Mouse (Mus musculus): ENCODE data around the gene Alkbh7.

Alkbh7 gene

DNA sequence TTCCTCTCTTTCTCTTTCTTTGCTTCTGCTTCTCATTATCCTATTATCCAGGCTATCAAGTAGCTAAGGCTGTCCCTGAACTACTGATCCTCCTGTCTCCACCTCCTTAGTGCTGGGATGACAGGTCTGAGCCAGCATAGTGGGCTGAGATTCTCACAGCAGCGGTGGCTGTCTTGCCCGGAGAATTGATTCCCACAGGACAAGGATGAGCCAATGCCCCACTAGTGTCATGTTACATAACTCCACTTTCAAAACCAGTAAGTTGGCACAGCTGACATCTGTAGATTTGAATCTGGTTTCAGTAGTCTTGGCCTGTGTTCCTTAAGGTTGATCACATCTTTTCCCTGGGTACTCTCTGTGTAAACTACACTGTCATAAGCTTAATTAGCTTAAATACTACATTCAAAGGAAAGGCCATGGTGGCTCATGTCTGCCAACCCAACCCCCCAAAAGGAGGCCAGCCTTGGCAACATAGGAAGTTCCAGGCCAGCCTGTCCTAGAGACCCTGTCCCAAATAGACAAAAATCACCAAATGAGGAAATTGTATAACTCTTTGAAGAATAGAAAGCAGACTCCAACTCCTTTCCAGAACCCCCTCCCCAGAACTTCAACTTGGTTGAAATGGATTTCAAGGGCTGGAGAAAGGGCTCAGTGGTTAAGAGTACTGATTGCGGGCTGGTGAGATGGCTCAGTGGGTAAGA lies 10.9 kb upstream of the Alkbh7 start:
- DNase-seq (ENCODE audit: low read depth, low spot score): no peak

DNA sequence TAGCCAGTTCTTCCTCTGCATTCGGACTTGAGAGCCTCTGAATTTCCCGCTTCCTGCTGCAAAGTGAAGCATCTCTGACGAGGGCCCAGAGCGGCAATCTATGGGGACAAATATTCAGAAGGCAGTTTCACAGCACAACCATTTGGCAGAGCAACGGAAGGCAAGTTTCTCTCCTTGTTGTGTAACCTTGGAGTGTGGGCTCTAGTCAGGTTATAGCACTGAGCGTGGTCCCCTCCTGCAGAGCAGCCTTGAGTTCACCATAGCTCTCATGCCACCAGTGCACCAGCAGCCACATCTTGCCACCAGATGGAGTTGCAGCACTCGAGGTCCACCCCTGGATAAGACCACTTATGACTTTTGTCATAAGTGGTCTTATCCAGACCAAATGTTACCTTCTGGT lies 8.7 kb upstream of the Alkbh7 start:
- DNase-seq (ENCODE audit: low read depth, low spot score): no peak

DNA sequence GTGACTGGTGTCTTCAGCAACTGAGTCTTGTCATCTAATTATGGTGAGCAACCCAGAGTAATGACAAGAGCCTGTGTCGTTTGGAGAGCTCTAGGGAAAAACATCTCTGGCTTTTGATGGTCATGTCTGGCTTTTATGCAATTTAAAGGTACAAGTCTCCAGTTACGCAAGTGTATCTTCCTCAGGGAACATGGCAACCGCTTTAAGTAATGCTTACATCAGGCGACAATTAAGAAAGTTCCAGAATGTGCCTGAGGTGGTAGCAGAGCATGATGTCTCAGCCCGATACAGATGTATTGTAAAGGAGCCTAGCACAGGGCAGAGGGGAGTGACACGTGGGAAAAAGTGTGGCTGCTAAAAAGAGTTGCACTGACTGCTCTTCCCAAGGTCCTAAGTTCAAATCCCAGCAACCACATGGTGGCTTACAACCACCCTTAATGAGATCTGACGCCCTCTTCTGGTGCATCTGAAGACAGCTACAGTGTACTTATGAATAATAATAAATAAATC lies 8.2 kb upstream of the Alkbh7 start:
- no peak for DNase-seq (ENCODE audit: low read depth, low spot score)

DNA sequence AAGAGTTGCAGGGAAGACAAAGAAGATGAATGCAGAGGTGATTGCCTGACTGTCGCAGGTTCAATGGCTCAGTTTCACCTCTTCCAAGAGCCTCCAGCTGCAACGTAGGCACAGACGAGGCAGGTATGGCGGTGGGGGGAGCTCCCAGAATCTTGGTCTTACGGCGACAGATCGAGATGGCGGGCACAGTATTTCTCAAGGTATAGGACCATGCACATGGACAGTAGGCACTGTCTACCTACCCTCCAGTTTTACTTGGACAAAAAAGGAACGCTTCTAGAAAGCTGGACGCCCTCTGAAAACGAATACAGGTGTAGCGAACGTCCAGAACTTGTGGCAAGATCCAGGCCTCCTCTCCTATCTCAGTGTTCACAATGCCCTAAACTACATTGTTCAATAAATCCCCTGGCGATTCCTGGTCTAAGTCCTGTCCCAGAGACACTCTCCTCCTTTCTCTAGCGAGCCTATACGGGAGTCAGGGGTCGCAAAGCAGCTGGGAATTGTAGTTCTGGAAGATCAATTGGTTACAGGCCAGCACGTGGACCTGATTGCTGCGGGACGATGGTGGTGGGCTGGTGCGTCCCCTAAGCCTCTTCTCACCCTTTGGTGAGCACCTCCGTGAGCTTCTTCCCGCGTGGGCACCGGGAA lies 7.5 kb upstream of the Alkbh7 start:
- no peak for DNase-seq (ENCODE audit: low read depth, low spot score)

DNA sequence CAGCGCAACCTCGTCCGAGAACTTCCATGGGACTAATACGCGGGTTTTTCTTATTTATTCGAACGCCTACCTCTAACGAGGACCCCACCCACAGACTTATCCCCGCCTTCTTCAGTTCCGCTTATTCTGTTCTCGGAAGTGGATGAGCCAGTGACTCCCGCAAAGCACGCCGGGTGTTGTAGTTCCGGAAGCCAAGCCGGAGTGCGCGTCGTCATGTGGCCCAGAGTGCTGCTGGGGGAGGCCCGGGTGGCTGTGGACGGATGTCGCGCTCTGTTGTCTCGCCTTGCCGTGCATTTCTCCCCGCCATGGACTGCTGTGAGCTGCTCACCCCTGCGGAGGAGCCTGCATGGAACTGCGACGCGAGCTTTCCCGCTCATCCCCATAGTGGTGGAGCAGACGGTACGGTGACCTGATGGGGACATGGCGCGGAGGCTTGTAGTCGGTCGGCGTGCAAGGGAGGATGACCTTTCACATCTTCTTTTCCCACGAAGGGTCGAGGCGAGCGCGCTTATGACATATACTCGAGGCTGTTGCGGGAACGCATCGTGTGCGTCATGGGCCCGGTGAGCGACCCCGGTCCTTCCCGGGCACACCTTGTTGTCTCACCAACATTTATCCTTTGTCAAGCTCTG lies 6.9 kb upstream of the Alkbh7 start, which contains the start of gene Clpp:
TSS of gene Clpp (plus strand) at position 191 of the 632 bp plus-strand sequence.
- DNase-seq (ENCODE audit: low read depth, low spot score): peak; percentile 97

DNA sequence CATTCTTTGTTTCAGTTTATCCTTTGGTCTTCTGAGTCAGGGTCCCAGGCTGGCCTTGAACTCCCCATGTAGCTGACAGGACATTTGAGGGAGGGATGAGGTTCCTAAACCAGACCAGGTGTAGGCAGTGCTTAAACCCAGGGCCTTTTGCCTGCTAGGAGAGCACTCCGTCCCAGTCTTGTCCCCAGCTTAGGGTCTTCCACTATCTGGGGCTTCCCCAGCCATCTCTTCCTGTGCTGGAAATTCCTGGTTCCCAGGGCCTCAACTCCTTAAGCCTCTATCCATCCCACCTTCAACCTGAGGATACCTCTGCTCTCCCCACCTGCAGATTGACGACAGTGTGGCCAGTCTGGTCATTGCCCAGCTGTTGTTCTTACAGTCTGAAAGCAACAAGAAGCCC lies 6.2 kb upstream of the Alkbh7 start:
- DNase-seq (ENCODE audit: low read depth, low spot score): no peak

DNA sequence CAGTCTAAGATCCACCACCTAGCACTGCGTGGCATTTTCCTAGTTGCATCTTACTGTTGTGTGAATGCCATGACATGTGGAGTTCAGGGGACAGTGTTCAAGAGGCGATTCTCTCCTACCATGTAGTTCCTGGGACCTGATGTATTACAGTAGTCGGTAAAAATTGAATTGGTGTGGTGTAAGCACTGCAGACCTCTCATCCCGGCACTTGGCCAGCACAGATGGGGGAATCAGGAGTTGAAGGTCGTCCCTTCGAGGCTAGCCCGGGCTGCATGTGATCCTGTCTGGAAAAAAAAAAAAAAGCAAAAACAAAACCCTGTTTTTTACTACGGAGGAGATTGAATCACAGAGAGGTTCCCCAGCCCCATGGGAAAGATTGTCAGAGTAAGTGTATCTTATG lies 2.1 kb upstream of the Alkbh7 start:
- DNase-seq (ENCODE audit: low read depth, low spot score): no peak

DNA sequence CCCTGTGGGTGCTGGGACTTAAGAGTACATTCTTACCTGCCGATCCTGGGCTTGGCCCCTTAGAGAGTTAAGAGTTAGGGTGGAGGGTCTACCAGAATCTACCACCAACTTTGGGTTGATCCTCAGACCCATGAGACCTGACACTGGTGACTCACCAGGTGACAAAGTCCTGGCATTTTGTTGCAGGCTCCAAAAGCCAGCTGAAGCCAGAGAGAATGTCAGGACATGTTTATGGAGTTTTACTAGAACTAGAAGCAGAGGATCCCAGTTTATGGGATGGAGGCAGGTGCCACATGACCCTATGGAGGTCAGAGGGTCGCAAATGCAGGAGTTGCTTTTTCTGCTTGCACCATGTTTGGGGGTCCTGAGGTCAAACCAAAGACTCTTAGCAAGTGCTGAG lies 633 bp upstream of the Alkbh7 start:
- DNase-seq (ENCODE audit: low read depth, low spot score): no peak

DNA sequence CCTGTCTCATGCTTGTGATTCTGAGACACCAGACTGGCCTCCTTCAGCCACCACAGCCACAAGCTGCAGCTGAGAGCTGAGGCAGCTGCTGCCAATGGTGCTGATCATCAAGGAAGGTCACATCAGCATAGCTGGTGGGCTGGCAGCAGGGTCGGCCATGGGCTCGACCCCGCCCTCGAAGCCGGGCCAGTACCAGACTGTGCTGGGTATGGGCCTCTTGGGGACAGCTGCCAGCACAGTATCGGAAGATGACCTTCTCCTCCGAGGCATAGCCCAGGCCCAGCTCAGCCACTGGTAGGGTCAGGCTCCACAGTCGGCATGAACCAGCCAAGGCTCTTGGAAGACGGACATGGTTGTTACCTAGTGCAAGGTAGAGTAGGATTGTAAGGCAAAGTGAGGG lies 2.3 kb downstream of the Alkbh7 start:
- no peak for DNase-seq (ENCODE audit: low read depth, low spot score)

DNA sequence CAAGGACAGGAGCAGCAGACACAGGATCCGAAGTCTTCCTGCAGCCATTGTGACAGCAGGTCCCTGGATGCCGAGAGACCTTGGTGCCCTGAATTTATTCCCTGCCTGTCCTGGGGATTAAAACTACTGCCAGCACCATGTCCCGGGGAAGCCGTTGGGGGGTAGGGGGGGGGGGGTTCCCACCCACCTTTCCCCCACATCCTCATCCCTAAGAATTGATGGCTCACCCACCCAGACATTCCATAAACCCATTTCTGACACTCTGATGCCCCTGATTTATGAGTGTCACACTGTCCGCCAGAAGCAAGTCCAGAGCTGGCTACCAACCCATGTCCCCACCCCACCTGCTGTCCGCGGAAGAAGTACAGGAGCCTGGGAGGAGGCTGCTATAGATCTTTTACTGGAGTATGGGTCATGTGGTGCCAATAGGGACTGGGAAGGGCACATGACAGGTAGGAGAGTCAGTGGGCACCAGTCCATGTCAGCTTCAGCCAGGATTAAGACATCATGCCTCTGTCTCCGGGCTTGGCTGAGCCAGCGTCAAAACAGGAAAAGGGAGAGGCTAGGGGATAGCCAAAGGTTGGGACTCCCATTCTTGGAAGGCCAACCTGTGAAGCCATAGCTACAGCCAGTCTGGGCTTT lies 3.0 kb downstream of the Alkbh7 start, which contains the start of gene Pspn:
TSS of gene Pspn (minus strand) at position 51 of the 642 bp plus-strand sequence.
- no peak for DNase-seq (ENCODE audit: low read depth, low spot score)

DNA sequence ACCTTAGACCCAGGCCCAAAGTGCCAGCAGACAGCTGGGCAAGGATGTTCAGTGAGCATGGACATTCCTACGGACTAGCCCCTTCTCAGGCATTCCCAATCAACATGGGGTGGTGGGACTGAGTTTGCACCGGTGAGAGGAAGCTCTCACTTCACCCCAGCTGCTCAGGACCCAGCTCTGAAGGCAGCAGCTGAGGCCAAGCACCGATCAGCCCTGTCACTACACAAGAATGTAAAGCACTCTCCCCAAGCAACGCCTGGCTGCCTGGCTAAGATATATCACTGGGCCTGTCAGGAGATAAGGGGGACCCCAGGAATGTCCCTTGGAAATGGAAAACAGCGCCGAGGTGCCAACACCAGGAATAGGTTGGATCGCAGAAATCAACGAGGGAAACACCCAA lies 4.1 kb downstream of the Alkbh7 start:
- DNase-seq (ENCODE audit: low read depth, low spot score): no peak

DNA sequence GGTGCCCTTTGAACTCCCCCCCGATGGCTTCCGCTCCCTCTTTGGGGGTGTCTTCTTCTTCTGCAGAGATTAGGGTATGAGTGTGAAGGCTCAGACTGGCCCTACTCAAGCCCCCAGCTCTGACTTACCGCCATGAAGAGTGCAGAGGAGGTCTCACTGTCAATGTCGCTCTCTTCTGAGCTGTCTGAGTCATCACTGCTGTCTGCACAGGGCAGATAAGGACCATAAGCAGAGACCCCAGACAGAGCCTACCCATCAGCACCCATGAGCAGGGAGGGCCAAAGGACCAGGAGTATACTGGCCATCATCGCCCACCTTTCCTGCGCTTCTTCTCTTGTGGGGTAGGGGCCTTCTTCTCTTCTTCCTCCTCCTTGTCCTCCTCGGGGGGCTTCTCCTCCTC lies 6.9 kb downstream of the Alkbh7 start:
- DNase-seq (ENCODE audit: low read depth, low spot score): no peak

DNA sequence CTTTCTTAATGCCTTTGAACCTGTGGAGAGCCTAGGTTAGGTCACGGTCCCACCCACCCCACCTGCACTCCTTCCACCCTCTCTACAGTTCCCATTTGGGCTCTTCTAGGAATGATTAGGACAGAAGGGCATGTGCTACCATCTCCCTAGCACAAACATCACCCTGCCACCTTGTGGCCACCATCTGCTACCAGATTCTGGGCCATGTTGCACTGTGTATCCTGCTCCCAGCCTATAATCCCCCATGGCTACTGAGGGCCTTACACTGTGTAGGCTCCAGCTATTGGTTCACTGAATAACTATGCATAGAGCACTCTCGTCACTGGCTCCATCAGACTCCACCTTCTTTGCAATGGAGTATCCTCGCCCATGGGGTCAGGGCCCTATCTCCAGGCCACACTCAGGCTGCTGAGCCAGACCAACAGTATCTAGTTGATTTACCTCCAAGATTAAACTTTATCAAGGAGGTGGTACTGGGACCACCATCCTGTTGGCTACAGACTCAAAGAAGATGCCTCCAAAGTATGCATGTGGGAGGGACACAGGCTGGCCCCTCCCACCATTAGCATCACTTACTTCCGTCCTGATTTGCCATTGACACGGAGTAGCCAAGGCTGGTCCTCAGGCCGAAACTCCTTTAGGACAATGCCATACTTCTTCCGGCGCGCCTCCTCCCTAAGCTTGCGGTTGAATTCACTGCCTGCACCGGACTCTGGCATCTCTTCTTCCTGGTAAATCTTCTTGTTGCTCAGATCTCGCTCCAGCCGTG lies 10.2 kb downstream of the Alkbh7 start:
- no peak for DNase-seq (ENCODE audit: low read depth, low spot score)

DNA sequence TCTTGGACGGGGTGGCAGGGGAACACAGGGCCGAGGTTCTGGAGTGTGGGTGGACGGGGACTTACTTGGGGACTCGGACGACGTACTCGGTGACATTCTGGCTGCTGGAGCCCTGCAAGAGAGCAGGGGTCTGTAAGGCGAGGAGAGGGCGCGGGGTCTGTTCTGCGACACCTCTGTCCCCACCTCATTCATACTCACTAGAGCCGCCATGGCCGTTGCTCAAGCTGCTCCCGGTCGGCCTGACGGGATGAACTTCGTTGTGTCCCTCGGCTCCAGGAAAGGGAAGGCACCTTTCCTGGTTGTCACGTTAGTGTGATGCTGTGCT lies 13.7 kb downstream of the Alkbh7 start:
- DNase-seq (ENCODE audit: low read depth, low spot score): no peak

DNA sequence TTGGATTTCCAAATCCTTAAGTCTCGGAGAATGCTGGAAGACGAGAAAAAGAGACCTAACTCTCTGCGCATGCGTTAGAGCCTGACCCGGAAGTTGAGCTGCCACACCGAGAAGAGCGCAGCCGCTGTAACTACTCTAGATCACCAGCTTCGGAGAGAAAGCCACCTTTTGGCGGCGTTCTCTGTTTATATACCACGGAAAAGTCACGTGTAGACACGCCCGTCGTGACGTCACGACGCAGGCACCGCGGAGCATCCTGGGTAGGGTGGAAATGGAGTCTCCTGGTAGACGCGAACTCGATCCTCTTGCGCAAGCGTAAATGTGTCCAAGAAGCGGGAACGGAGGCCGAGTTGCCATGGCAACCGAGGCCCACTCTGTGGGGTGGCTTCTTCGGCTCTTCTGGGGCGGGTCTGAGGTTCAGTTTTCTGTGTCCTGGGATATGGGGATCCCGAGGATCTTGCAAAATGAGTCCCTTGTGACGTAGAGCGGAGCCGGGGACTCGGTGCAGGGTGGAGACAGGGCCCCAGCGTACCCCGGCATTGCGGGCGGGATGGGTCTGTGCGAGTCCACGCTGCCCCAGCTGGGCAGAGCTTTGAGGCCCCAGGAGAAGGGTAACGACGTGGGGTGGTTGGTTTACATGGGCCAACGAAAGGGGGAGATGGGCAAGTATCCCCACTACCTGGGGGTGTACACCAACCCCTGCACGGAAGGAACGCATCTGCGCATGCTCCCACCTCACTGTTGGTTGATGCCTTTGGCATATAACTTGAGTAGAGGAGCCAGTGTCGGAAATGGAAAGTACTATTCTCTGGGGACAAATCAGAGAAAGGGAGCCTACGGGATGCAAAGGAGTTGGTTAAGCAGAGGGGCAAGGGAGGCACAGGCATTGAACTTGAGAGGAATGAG lies 14.3 kb downstream of the Alkbh7 start, which contains the start of the genes Gtf2f1 and Gm17949:
TSS of gene Gtf2f1 (minus strand) at position 53 of the 906 bp plus-strand sequence.
TSS of gene Gm17949 (plus strand) at position 234 of the 906 bp plus-strand sequence.
- peak; percentile 100 for DNase-seq (ENCODE audit: low read depth, low spot score)

DNA sequence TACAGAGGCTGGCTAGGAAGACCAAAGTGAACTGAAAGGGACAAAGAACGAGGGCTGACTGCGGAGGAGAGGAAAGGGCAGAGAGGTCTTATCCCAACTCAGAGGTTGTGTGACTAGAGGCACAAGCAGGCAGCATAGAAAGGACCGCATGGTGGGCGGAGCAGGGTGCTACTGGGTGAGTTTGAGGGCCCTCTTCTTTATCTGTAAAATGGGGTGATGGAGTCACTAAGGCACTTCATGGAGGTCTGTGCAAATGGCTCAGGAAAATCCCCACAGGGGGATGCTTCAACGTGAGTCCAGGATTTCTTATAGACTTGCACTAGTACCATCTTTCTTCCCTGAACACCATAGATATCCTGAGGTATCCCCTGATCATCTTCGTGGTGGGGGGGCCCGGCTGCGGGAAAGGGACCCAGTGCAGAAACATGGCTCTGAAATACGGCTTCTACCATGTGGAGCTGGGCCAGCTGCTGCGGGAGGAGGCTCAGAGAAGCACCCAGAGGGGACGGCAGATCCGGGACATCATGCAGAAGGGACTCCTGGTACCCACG lies 15.2 kb downstream of the Alkbh7 start:
- DNase-seq (ENCODE audit: low read depth, low spot score): no peak

DNA sequence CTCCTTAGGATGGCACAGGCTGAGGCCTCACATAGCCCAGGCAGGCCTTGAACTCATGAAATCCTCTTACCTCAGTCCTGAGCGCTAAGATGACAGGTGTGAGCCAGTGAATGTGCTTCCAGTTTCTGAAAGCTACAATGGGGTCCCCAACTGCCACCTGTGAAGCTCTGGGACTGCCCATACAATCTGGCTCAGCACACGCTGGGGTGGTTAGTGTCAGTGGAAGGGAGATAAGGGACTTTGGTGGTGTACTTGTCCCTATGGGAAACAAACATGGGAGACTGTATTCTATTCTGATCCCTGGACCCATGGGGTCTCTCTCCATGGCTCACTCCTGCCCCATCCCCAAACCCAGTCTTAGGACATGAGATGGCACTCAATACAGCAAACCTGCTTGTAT lies 22.6 kb downstream of the Alkbh7 start:
- no peak for DNase-seq (ENCODE audit: low read depth, low spot score)

DNA sequence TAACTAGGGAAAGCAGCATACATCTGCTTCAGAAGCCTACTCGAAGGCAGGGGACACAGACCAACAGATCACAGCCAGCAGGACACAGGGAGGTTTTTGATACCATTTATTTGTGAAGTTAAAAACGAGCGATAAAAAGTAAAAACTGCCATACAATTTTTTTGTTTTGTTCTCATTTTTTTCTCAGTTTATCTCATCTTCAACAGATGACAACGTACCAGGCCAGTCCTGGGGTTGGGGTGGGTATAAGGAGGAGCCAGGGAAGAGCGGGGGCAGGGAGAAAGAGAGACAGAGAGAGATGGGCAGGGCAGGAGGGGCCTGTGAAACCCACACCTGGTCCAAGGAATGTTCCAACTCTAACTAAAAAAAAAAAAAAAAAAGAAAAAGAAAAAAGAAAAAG lies 23.8 kb downstream of the Alkbh7 start:
- no peak for DNase-seq (ENCODE audit: low read depth, low spot score)

DNA sequence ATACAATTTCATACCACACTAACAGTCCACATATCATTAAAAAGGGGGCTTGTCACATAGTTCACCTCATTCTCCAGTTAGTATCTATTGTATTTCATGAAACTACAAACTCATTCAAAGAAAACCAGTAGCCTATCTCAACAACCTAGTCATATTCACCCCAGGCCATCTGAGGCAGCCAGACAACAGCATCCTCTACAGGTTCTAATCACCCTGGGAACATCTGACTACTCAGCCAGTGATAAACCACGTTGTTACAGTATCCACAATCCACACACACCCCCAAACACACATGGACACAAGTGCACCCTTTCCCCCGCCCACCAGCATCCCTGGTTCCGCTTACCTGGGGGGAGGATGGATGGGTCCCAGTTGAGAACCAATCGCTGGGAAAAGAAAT lies 30.3 kb downstream of the Alkbh7 start:
- no peak for DNase-seq (ENCODE audit: low read depth, low spot score)

DNA sequence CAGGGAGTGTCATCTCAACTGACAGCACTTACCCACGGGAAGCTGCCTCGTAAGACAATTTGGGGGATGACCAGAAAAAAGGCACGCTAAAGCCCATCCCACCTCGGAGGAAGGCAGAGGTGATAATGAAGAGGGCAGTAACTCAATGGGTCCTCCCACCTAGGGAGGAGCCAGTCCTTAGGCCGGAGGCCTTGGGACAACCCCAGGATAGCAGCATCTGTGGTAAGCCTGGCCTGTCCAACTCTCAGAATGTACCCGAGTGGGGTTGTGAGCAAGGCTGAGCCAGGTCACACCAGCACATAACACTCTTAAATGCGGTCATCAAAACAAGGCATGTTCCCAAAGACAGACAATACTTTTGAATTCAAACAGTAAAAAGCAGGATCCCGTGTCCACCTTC lies 32.6 kb downstream of the Alkbh7 start:
- DNase-seq (ENCODE audit: low read depth, low spot score): no peak
